Mouse (Mus musculus): ENCODE results near the gene Fkbp2.

Fkbp2 gene

GRCm38 (mm10) chr19:6971644-6972043, 8.7 kb downstream of the Fkbp2 start:
- DNase-seq (ENCODE audit: low spot score in 2 of 2), result no peak

- DNase-seq (ENCODE audit: low spot score in 2 of 2), result no peak
Measured at GRCm38 (mm10) chr19:6970460-6971085, 9.7 kb downstream of the Fkbp2 start.

- DNase-seq (ENCODE audit: low spot score in 2 of 2), result peak; percentile 66 to 68
Measured at GRCm38 (mm10) chr19:6969665-6970381, 10.5 kb downstream of the Fkbp2 start.

- DNase-seq (ENCODE audit: low spot score in 2 of 2), result no peak
Measured at GRCm38 (mm10) chr19:6969291-6969664, 11.0 kb downstream of the Fkbp2 start.

DNA sequence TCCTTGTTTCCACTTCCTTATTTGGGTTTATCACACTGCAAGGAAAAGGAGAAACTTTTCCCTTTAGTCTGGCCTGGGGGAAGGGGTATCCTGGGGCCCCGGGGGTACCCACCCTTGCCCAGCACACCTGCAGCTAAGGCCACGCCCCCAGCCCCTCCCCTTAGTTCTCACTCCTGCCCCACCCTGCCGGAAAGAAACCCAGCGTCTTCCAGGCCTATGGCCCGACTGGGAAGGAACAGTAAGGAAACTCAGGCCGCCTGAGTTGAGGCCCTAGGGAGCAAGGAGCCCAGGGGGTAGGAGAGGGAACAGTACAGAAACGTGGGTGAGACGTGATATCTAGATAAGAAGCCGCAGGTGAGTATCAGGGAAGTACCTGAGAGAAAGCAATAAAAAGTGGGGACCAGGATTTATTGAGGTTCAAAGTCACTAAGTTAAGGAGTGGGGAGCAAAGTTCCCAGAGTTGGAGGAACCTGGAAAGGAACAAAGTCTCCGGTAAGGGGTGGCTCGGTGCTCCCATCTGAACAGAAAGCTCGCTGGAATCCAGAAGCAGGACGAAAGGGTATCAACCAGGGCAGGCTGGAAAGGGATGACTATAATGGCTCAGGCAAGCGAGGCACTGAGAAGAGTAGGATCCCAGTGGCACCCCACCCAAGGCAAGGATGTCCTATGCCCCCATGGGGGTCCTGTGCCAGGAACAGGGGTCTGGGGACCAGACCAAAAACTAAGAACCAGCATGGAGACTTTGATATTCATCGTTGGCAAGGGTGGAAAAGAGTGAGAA, 11.6 kb downstream of the Fkbp2 start:
- DNase-seq (ENCODE audit: low spot score in 2 of 2), result no peak

- no peak for DNase-seq (ENCODE audit: low spot score in 2 of 2)
Measured at GRCm38 (mm10) chr19:6956461-6956860, 23.8 kb downstream of the Fkbp2 start.

DNA sequence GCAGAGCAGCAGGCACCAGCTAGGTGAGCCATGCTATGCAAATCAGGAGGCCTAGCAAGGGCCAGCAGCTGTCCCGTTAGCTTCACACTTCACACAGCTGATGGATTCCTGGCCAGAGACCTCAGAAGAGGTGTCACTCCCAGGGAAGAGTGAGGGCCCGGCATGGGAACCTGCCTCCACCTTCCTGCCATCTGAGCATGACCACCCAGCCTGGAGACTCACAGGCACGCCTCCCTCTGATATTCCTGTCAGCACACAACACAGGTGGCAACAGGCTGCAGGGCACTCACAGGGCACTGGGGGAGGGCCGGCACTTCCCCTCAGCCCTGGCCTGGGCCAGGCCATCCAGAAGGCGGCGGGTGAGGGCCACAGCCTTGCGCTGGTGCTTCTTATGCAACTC, 24.9 kb downstream of the Fkbp2 start:
- no peak for DNase-seq (ENCODE audit: low spot score in 2 of 2)

DNA sequence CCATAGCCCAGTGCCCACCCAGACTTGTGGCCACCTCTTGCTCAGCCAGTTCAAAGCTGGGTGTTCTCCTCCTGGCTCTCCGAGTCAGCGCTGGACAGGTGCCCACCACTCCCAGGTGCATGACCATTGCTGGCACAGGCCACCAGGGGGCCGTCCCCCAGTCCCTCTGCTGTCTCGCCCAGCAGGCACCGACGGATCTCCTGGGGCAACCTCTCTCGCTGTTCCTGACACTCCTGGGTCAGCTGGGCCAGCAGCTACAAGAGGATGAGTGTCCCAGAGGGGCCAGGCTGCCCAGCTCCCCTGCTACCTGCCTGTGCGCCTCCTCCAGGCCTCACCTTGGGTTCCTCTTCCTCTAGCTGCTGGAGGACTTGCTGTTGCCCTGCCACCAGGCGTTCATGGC, 26.3 kb downstream of the Fkbp2 start:
- DNase-seq (ENCODE audit: low spot score in 2 of 2), result peak in 1 of 2 experiments; percentile 32

- peak; percentile 60 to 79 for DNase-seq (ENCODE audit: low spot score in 2 of 2)
Measured at GRCm38 (mm10) chr19:6952712-6953037, 27.6 kb downstream of the Fkbp2 start.

DNA sequence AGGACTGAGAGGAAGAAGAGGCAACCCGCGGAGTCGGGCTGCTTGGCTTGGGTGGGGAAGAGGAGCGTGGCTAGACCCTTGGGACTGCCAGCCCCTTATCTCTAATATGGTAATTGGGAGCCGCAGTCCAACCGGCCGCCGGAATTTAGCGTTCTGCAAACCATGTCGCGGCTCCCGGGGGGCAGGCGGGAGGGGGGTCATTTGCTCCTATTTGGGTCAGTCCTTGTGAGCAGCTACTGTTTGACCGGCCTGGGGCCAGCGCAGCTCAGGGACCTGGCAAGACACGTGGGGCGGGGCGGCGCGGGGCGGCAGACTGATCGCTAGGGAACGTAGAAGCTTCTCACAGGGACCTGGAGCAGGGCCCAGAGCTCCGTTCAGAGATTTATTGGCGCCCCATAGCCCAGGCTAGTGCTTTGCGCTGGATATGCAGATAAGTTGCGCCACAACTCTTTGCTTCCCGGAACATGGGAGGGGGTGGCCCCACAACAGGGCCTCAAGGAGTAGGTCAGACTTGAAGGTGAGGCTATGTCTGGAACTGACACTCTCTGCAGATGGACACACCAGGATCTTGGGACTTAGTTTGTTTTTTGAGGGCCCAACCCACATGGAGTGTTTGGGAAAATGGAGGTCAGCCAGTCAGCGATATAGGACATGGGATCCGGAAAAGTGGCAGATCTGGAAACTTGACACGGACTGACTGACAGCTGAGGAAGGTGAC, 28.1 kb downstream of the Fkbp2 start:
- DNase-seq (ENCODE audit: low spot score in 2 of 2), result peak; percentile 78 to 79

- peak; percentile 88 to 95 for DNase-seq (ENCODE audit: low spot score in 2 of 2)
Measured at GRCm38 (mm10) chr19:6951381-6951968, 28.8 kb downstream of the Fkbp2 start.

DNA sequence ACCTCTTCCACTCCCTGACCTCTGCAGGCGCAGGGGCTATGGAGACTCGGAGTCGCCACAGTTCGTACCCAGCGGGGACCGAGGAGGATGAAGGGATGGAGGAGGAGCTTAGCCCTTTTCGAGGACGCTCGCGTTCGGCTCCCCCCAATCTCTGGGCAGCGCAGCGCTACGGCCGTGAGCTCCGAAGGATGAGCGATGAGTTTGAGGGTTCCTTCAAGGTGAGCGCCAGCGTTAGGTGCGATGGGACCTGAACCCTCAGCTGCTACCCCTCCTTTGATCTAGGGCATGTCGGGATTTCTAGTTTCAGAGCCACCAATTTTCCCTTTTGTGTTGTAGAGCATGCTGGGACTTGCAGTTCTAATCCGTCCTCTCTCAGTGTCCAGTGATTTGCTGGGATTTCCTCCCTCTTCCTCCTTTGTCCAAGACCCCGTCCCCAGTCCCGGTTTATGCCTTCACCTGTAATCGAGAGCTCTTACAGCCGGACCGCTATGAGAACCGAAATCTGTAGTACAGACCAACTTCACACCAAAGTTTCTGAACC, 29.6 kb downstream of the Fkbp2 start:
- peak; percentile 41 to 66 for DNase-seq (ENCODE audit: low spot score in 2 of 2)

GRCm38 (mm10) chr19:6949951-6950350, 30.4 kb downstream of the Fkbp2 start:
- no peak for DNase-seq (ENCODE audit: low spot score in 2 of 2)

DNA sequence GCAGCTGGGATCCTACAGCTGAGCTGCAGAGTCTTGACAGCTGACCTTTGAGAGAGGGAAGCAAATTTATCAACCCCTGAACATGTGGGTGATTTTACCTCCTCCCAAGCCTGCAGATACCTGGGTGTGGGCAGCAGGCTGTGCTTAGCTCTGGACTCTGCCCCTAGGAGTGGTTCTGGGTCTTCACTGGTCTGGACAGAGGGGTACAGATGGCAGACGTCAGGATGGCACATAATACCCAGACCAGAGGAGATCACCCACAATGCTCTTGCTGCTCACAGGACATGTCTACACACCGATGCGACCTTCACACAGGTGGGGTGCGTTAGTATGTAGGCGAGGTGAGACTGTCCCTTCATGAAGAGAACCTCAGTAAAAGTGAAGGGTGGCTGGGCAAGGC, 30.8 kb downstream of the Fkbp2 start:
- no peak for DNase-seq (ENCODE audit: low spot score in 2 of 2)

DNA sequence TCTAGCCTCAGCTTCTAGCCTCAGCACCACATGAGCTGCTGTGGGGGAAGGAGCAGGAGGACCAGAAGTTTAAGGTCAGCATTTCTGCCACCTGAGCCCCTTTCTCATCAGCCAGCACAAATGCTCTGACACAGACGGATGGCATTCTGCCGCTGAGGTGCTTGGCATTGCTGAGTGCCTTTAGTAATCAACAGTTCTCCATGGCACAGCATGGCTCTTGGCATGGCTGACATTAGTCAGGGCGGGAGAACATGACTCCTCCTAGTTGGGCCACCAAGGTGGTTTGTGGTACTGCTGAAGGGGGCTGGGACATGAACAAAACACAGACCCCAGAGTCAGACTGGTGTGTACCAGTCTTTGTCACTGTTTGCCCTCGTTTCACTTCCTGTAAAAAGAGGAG, 32.1 kb downstream of the Fkbp2 start:
- no peak for DNase-seq (ENCODE audit: low spot score in 2 of 2)

DNA sequence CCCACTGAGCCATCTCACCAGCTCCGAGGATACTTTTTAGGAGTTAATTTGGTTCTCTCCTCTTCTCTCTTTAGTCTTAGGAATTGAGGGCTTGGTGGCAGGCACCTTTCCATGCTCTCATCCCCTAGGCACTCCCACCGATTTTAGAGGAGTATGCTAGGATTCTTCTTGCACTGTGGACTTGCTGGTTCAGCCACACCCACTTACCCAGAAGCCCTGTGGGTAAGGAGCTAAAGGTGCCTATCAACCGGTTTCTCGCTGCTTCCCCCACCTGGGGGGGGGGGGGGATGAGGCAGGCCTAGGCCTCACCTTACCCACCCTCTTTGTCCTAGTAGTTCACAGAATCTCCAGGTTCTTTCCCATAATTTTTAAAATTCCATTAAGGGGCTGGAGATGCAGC, 32.6 kb downstream of the Fkbp2 start:
- no peak for DNase-seq (ENCODE audit: low spot score in 2 of 2)

- no peak for DNase-seq (ENCODE audit: low spot score in 2 of 2)
Measured at GRCm38 (mm10) chr19:6943709-6944108, 36.6 kb downstream of the Fkbp2 start.

DNA sequence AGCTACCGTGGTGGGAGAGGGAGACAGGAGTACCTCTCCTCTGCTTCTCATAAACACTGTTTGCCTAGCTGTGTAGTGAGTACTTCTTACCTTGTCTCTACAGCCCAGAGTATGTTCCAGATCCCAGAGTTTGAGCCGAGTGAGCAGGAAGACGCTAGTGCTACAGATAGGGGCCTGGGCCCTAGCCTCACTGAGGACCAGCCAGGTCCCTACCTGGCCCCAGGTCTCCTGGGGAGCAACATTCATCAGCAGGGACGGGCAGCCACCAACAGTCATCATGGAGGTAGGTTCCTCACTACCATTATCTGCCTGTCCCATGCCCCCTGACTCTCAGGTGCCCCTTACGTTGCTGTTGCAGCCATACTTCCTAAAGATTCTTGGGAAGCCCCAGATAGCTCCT, 37.5 kb downstream of the Fkbp2 start:
- no peak for DNase-seq (ENCODE audit: low spot score in 2 of 2)

- peak; percentile 91 to 95 for DNase-seq (ENCODE audit: low spot score in 2 of 2)
Measured at GRCm38 (mm10) chr19:6942249-6942691, 38.0 kb downstream of the Fkbp2 start, which contains the start of gene Gpr137. Gene Gpr137 (minus strand): TSS chr19:6942480.

DNA sequence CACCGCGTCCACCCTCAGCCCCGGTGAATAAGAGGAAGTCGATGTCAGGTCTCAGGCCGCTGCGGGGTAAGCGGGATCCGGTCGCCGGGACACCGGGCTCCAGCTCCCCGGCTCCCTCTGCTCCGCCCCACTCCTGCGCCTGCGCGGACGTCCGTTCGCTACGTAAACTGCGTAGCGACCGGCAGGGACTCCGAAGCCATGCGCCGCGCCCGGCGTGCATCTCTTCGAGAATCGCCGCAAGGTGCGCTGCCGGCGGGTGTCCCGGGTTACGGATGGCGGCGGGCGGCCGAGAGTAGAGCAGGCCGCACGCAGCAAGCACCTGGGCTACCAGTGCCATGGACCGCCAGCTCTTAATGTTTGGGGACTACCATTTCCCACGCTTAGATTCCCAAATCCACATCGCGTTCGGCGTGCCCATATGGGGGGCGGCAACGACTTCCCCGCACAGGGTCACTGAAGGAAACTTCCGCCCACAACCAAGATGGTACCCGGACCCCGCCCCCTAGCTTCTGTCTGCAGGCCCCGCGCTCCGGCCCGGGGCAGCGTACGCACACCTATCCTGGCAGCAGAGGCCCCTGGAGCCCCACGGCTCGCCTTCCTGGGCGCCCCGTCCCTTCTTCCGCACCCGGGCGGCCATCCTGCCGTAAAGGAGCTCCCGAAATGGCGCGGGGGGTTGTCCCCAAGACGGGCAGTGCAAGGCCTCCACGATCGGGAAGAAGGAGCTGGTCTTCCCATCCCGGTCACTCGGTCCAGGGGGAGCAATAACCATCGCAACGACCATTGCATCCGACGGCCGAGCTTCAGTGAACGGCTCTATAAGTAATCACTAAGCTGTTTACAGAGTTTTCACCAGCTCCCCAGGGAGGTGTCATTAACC, 38.7 kb downstream of the Fkbp2 start, which contains the start of gene Bad:
Gene Bad (plus strand): TSS at position 490 of the 877 bp plus-strand sequence.
- DNase-seq (ENCODE audit: low spot score in 2 of 2), result peak; percentile 90 to 97
